ENCODE assay signal across 15 mouse cellular contexts in the genomic region with DNA sequence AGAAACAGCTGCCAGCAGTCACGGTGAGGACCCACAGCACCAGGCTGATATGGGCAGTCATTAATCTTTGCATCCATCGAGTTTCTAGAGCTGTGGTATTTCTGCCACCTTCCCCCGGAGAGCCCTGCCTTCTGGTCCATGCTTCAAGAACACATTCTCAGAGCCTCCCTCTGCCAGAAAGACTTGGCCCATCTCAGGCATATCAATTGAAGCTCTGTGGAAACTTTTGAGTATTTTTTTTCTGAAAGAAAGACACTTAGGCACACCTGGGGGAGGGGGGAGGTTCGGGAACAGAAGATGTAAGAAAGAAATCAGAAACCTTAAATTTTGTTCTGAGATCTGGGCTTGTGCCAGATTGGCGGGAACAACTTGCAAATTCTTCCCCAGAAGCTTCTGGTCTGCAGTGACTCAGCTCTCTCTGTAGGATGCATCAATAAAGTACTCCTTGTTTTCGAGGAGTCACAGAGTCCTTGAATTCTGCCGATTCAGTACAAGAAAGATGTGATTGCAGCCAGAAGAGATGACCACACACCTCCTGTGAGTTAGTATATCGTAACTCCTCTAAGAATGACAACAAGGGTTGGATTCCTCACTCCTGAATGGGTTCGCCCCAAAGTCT.
DNase-seq lines count a peak whose midpoint lies in the region; ATAC-seq lines count a peak whose summit lies in the region.
"Had no signal": no experiment of that assay in that cellular context is flagged by ENCODE, and none has a peak within 500 bp of the region (broad histone marks: within the 10 kb centered on the region; RNA-seq: fewer than 3 reads in every experiment).

No protein-coding gene starts in this region.

- no peak overlapping the region for H3K9ac ChIP-seq in intestine, embryonic 15.5 days
- H3K9ac ChIP-seq: hindbrain, embryonic 14.5 days; liver, embryonic 15.5 days; midbrain, embryonic 15.5 days; neural tube, embryonic 12.5 days had no signal

- H3K4me3 ChIP-seq in intestine, embryonic 15.5 days (replicated peaks): no peak overlapping the region
- H3K4me3 ChIP-seq: liver, embryonic 15.5 days; midbrain, embryonic 15.5 days; neural tube, embryonic 12.5 days had no signal

- intact Hi-C loops in left cerebral cortex, postnatal 25 days (cut with DNase I): no loop called here

- WGBS in intestine, embryonic 15.5 days: 59% methylated on average over 9 of the region's 9 CpGs

- no peaks in the 10 kb centered on the region for H3K4me1 ChIP-seq in intestine, embryonic 15.5 days (replicated peaks)
- H3K4me1 ChIP-seq: liver, embryonic 15.5 days; midbrain, embryonic 15.5 days; neural tube, embryonic 12.5 days had no signal

- H3K9me3 ChIP-seq in intestine, embryonic 15.5 days: no peaks in the 10 kb centered on the region
- H3K9me3 ChIP-seq: liver, embryonic 15.5 days; midbrain, embryonic 15.5 days; neural tube, embryonic 12.5 days had no signal

- no peak for ATAC-seq in intestine, embryonic 15.5 days
- ATAC-seq: forebrain, embryonic 16.5 days; midbrain, embryonic 15.5 days had no signal

- H3K27me3 ChIP-seq in intestine, embryonic 15.5 days (replicated peaks): no peaks in the 10 kb centered on the region
- H3K27me3 ChIP-seq: liver, embryonic 15.5 days; midbrain, embryonic 15.5 days; neural tube, embryonic 12.5 days had no signal

- no peak overlapping the region for H3K27ac ChIP-seq in intestine, embryonic 15.5 days
- H3K27ac ChIP-seq: hindbrain, embryonic 14.5 days; liver, embryonic 15.5 days; macrophage; midbrain, embryonic 15.5 days; neural tube, embryonic 12.5 days had no signal

- H3K4me2 ChIP-seq in intestine, embryonic 15.5 days (replicated peaks): no peak overlapping the region
- H3K4me2 ChIP-seq: hindbrain, embryonic 14.5 days; liver, embryonic 15.5 days; midbrain, embryonic 15.5 days; neural tube, embryonic 12.5 days had no signal

- H3K36me3 ChIP-seq in intestine, embryonic 15.5 days: no peaks in the 10 kb centered on the region
- H3K36me3 ChIP-seq: liver, embryonic 15.5 days; midbrain, embryonic 15.5 days; neural tube, embryonic 12.5 days had no signal

- DNase-seq in layer of hippocampus, adult 9-11 months: peak; percentile 9
- DNase-seq in layer of hippocampus, postnatal 25 days (ENCODE audit: extremely low spot score in 1 of 2, low spot score in 1 of 2): no peak
- DNase-seq in fibroblast of lung, adult 2 months (ENCODE audit: low read depth): peak; percentile 77
- DNase-seq in left cerebral cortex, postnatal 25 days (ENCODE audit: low spot score in 2 of 2): peak; percentile 15 to 60
- peak; percentile 54 for DNase-seq in testis, postnatal 10 days (ENCODE audit: low spot score)
- DNase-seq in kidney, adult 9 months: no peak
- DNase-seq: kidney, adult 2 months; thymus, postnatal 14 days had no signal

Comparison
In these comparisons a context has a peak if more than half of its experiments do, and no peak if none do; other contexts are left out.
1. DNase-seq: peak in layer of hippocampus, adult 9-11 months (single experiment), fibroblast of lung, adult 2 months (single experiment), left cerebral cortex, postnatal 25 days (2 of 2) and testis, postnatal 10 days (single experiment); none in layer of hippocampus, postnatal 25 days (0 of 2) and kidney, adult 9 months (single experiment).